In the genomic region with DNA sequence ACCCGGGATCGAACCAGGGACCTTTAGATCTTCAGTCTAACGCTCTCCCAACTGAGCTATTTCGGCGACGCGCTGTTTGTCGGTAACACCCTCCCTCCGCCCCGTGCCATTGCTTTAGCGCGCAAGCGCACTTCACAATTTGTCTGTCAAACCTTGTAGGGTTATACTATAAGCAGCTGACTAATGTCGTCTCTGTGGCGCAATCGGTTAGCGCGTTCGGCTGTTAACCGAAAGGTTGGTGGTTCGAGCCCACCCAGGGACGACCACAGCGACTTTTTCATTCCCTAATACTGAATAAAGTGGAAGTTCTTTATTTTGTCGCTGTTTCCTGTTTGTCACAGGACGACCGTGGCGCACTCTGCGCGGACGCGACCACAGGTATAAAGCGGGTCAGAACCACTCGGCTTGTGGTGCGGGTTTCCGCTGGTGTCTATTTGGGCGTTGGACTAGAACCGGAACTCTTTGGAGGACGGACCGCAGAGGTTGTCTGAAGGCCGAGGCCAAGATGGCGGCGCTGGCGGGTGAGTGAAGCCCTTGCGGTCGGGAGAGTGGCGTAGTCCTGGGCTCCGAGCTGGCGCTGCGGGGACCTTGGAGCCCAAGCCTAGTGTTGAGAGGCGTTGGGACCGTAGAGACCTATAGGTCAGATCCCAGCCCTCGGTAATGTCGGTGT, we compare ENCODE assay signal across 8 mouse cellular contexts. TPM values are rescaled to one million over a fixed set of nuclear protein-coding genes. Genes with fewer than 3 reads are reported as not detected.
DNase-seq lines count a peak whose midpoint lies in the region; ATAC-seq lines count a peak whose summit lies in the region.

A gene (plus strand): TSS at position 151 of the 670 bp plus-strand sequence.

- peaks cover 12% of the 10 kb centered on the region for H3K4me1 ChIP-seq in hindbrain, embryonic 14.5 days (replicated peaks; ENCODE audit: control insufficient read depth, insufficient read depth, low read length)

- peak within 1 kb of the TSS; percentile 90 for H3K27ac ChIP-seq in hindbrain, embryonic 14.5 days

- H3K9me3 ChIP-seq in hindbrain, embryonic 14.5 days (ENCODE audit: control insufficient read depth, low read length), result no peaks in the 10 kb centered on the region

- peak; percentile 97 for DNase-seq in R1 (ENCODE audit: low read depth, low spot score)
- DNase-seq in cerebellum, postnatal 25 days, result peak; percentile 94 to 97
- DNase-seq in frontal cortex, postnatal 25 days (ENCODE audit: low spot score in 2 of 2), result peak; percentile 97
- peak; percentile 100 for DNase-seq in hindbrain, embryonic 14.5 days (ENCODE audit: low spot score)
- DNase-seq in layer of hippocampus, postnatal 36 days, result peak; percentile 95 to 97
- peak; percentile 97 for DNase-seq in lung, postnatal 36 days
- DNase-seq in retina, postnatal 1 day, result peak; percentile 96
- peak; percentile 94 to 95 for DNase-seq in urinary bladder, adult 18-20 months (ENCODE audit: low spot score in 2 of 2)

- peak; percentile 88 for ATAC-seq in hindbrain, embryonic 14.5 days (ENCODE audit: low FRiP score)

- peak within 1 kb of the TSS; percentile 90 for H3K4me2 ChIP-seq in hindbrain, embryonic 14.5 days (replicated peaks)

- H3K36me3 ChIP-seq in hindbrain, embryonic 14.5 days (replicated peaks; ENCODE audit: control insufficient read depth, insufficient read depth), result peaks cover 9% of the 10 kb centered on the region

- H3K9ac ChIP-seq in hindbrain, embryonic 14.5 days, result peak within 1 kb of the TSS; percentile 85

- no peaks in the 10 kb centered on the region for H3K27me3 ChIP-seq in hindbrain, embryonic 14.5 days (ENCODE audit: control insufficient read depth, insufficient read depth, low read length)

- peak within 1 kb of the TSS; percentile 69 for H3K4me3 ChIP-seq in hindbrain, embryonic 14.5 days (replicated peaks; ENCODE audit: low read length)

- under 1% methylated on average over 53 of the region's 53 CpGs for WGBS in hindbrain, embryonic 14.5 days

RNA-seq across cellular contexts. Expression of the gene that starts here (rescaled TPM):
- 303 and 341 TPM in 2 replicates for polyA plus RNA-seq in hindbrain, embryonic 14.5 days (2014; fragmentation: Nextera tagmentation; extraction: Ambion mirVana)
- 100 to 1,000 TPM; 199 to 204 TPM for total RNA-seq in layer of hippocampus, postnatal 36 days (2021)

Comparison
In these comparisons a context has a peak if more than half of its experiments do, and no peak if none do; other contexts are left out.
1. Peak in every context shown above with its lines: DNase-seq, ATAC-seq, H3K4me3 ChIP-seq and H3K27ac ChIP-seq.